Mouse (Mus musculus) erythroblast, embryonic 14.5 days (primary cell): ENCODE results near the gene Fcer1g. TPM values are rescaled to one million over a fixed set of nuclear protein-coding genes. Genes with fewer than 3 reads are reported as not detected.

ENCODE experiments used
- H3K27me3 ChIP-seq: 2 replicates; pipeline ENCODE4 v1.6.1; 2012; ENCODE audit warnings: inconsistent platforms; ENCODE audit not compliant: control insufficient read depth
- H3K36me3 ChIP-seq: 2 replicates; pipeline ENCODE4 v1.6.1; 2012; ENCODE audit warnings: mild to moderate bottlenecking, inconsistent platforms; ENCODE audit not compliant: control insufficient read depth
- H3K4me1 ChIP-seq: 2 replicates; pipeline ENCODE4 v1.6.1; 2012; ENCODE audit warnings: inconsistent platforms; ENCODE audit not compliant: control insufficient read depth
- H3K4me3 ChIP-seq: replicated peaks from 2 replicates; pipeline ENCODE3; 2012; ENCODE audit warnings: moderate library complexity, mild to moderate bottlenecking, inconsistent platforms
- H3K9me3 ChIP-seq: 2 replicates; pipeline ENCODE4 v1.6.1; 2012; ENCODE audit warnings: low read length, inconsistent platforms, mixed read lengths; ENCODE audit not compliant: control insufficient read depth
- GATA1 ChIP-seq: IDR thresholded peaks from 2 replicates; pipeline ENCODE4 v1.6.1; 2012; ENCODE audit warnings: low read length, inconsistent platforms, mixed read lengths
- TAL1 ChIP-seq: IDR thresholded peaks from 3 replicates; pipeline ENCODE4 v1.6.1; 2012; ENCODE audit warnings: low read length, inconsistent platforms, mixed read lengths
- polyA plus RNA-seq: library from polyadenylated mRNA; stranded (reverse); fragments of >175 nt; gene quantifications from 2 replicates; pipeline ENCODE4 v1.2.3, GENCODE M21; 2012

Fcer1g gene
- polyA plus RNA-seq, 1 experiment: 0.17 TPM

- Histone ChIP-seq H3K4me3 (no peak within 1 kb of the TSS), H3K9me3 (no peaks in the 10 kb centered on the region), H3K36me3 (peaks cover 8% of the 10 kb centered on the region), H3K4me1 (peaks cover 17% of the 10 kb centered on the region), H3K27me3 (0 out of 2 replicates have a peak, but pooled peaks cover 2% of the 10 kb centered on the region)
- no peak for TF ChIP-seq TAL1
- TF ChIP-seq GATA1: no peak
Measured at GRCm38 (mm10) chr1:171213801-171214496, 20.2 kb downstream of the Fcer1g start, which contains the start of gene Nr1i3. TSS of gene Nr1i3 (plus strand) at chr1:171213970.

DNA sequence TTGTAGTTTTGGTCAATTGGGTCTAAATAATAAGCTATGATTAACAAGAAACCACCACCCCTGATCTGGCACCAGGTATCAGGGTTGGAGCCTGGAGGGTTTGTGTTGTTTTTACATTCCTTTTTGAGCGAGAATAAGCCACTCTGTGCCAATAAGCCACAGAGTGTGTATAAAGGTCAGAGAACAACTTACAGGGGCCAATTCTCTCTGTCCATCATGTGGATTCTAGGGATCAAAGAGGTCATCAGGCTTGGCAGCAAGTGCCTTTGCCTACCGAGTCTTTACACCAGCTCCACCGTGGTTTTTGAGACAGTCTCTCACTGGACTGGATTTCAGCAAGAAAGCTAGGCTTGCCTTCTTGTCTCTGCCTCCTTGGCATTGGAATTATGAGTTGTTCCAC, 21.3 kb downstream of the Fcer1g start:
- peaks cover 3% of the 10 kb centered on the region for H3K36me3 ChIP-seq
- peaks cover 4% of the 10 kb centered on the region; the same call in 1 of the 2 replicates for H3K9me3 ChIP-seq
- TF ChIP-seq GATA1 (no peak), TAL1 (no peak)
- H3K4me1 ChIP-seq: peaks cover 17% of the 10 kb centered on the region
- no peak overlapping the region for H3K4me3 ChIP-seq
- 0 out of 2 replicates have a peak, but pooled peaks cover 2% of the 10 kb centered on the region for H3K27me3 ChIP-seq

DNA sequence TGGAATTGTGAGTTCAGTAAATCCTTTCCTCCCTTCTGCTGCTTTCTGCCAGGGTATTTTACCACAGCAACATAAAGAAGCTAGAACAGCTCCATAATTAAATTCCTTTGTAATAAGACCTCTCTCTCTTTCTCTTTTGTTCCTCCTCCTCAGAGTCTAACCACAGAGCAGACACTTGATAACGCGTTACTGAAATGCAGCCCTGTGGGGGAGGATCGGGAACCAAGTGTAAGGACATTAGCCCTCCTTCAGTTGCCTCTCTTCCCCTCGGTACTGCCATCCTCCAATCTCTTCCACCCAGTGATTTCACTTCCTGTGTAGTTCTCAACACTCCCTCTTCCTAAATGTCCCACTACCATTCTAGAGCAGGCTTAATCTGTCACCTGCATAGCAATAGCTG, 24.8 kb downstream of the Fcer1g start:
- Histone ChIP-seq H3K4me3 (no peak overlapping the region), H3K36me3 (no peaks in the 10 kb centered on the region), H3K4me1 (peaks cover 13% of the 10 kb centered on the region; the same call in 1 of the 2 replicates), H3K27me3 (0 out of 2 replicates have a peak, but pooled peaks cover 2% of the 10 kb centered on the region), H3K9me3 (peaks cover 4% of the 10 kb centered on the region; the same call in 1 of the 2 replicates)
- TF ChIP-seq TAL1 (no peak), GATA1 (no peak)

DNA sequence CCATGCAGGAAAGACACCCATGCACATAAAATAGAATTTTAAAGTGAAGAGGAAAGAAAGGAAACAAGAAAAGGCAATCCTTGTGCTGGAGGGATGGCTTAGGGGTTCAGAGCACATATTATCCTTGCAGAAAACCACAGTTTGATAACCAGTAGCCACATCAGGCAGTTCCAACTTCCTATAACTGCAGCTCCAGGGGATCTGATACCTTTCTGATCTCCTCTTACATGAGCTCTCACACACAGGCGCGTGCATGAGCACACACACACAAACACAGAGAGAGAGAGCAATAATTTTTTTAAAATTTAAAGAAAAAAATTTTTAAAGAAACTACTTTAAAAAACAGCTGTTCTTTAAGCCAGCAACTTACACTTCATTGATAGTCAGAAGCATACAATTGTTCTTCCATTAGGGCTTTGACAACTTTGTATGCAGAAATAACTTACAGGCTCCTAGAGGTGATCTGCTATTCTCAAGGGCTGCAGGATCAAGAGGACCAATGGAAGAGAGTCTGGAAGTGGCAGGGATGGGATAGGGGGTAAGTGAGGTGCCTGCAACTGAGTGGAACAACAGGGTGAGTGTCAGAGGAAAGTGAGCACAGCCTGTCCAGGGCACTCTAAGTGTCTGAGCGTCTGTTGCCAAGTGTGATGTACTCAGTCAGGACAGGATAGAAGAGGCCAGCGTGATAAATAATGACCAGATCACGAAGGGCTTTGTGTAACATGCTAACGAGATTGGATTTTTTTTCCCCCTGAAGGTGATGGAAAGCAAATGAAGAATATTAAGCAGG, 28.3 kb downstream of the Fcer1g start:
- TF ChIP-seq GATA1 (no peak), TAL1 (no peak)
- Histone ChIP-seq H3K36me3 (no peaks in the 10 kb centered on the region), H3K27me3 (no peaks in the 10 kb centered on the region), H3K4me3 (no peak overlapping the region), H3K9me3 (peaks cover 4% of the 10 kb centered on the region; the same call in 1 of the 2 replicates), H3K4me1 (peaks cover 13% of the 10 kb centered on the region; the same call in 1 of the 2 replicates)

- TF ChIP-seq TAL1 (no peak), GATA1 (no peak)
- no peaks in the 10 kb centered on the region for H3K27me3 ChIP-seq
- peaks cover 4% of the 10 kb centered on the region; the same call in 1 of the 2 replicates for H3K9me3 ChIP-seq
- no peaks in the 10 kb centered on the region for H3K36me3 ChIP-seq
- H3K4me3 ChIP-seq: no peak overlapping the region
- peaks cover 16% of the 10 kb centered on the region for H3K4me1 ChIP-seq
Measured at GRCm38 (mm10) chr1:171204249-171204644, 29.9 kb downstream of the Fcer1g start.

DNA sequence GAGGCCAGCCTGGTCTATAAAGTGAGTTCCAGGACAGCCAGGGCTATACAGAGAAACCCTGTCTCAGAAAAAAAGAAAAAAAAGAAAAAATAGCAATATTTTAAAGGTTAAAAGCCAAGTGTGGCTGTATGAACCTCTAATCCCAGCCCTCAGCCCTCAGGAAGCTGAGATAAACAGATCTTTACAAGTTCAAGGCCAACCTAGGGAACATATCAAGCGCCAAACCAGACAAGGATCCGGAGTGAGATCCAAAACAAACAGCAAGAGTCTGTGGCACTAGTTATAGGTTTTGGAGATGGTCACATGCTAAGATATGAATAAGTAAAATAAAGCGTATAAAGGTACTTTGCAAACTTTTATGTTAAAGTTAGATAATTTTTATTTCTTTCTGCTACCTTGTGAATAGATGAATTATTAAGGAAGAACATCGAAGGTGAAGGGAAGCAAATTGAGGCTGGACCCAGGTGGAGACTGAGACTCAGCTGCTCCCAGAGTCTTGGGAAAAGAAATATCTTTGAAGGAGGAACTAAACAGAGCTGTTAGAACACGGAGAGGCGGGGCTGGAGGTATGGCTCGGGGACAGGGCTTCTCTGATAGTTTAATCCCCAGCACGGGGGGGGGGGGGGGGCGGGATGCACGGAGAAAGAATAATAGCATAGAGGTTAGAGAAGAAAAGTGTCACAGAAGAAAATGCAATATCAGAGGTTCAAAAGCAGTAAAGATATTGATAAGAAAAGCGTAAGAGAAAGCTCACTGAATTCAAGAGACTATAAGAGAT, 30.5 kb downstream of the Fcer1g start:
- H3K4me3 ChIP-seq: no peak overlapping the region
- peaks cover 4% of the 10 kb centered on the region; the same call in 1 of the 2 replicates for H3K9me3 ChIP-seq
- H3K27me3 ChIP-seq: no peaks in the 10 kb centered on the region; the same call in 1 of the 2 replicates
- H3K36me3 ChIP-seq: no peaks in the 10 kb centered on the region
- H3K4me1 ChIP-seq: peaks cover 16% of the 10 kb centered on the region
- TF ChIP-seq GATA1 (no peak), TAL1 (no peak)

DNA sequence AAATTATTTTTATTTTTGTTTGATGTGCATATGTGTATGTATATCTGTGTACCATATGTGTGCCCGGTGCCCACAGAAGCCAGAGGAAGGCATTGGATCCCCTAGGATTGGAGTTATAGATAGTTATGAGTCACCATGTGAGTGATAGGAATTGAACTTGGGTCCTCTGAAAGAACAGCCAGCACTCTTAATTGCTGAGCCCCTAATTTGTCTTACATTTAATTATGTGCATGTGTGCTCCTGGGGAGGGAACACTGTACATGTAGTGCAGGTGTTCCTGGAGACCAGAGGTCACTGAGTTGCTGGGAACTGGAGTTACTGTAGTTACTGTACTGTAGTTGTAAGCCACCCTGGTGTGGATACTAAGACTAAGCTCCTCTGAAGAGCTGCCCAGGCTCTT, 33.4 kb downstream of the Fcer1g start:
- TF ChIP-seq GATA1: no peak
- Histone ChIP-seq H3K36me3 (no peaks in the 10 kb centered on the region), H3K9me3 (no peaks in the 10 kb centered on the region), H3K27me3 (peaks cover 26% of the 10 kb centered on the region), H3K4me3 (no peak overlapping the region), H3K4me1 (peaks cover 9% of the 10 kb centered on the region)

GRCm38 (mm10) chr1:171199532-171199931, 34.6 kb downstream of the Fcer1g start:
- Histone ChIP-seq H3K4me1 (peaks cover 3% of the 10 kb centered on the region), H3K36me3 (no peaks in the 10 kb centered on the region), H3K9me3 (no peaks in the 10 kb centered on the region), H3K27me3 (peaks cover 38% of the 10 kb centered on the region), H3K4me3 (no peak overlapping the region)
- TF ChIP-seq TAL1: no peak
- TF ChIP-seq GATA1: no peak

DNA sequence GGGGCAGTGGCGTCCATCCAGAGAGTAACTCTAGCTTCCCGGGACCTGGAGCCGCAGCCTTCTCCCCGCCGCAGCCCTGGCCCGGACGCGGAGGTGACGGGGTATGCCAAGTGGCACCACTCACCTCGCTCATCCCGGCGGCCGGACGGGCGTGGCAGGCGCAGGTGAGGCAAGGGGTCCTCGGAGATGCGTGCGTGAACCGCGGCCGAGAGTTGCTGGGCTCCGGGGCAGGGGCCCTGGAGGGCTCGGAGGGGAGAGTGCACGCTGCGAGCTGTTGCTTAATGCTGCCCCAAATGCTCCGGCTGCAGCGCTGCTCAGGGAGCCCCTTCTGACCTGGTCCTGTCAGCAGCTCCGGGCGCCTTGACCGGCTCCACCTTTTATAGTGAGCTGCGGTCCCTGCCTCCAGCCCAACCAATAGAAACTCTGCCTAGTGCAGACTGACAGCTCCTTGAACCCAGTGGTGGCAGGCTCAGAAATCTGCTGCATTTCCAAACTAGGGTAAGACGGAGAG, 38.2 kb downstream of the Fcer1g start, which contains the start of gene Pcp4l1:
Gene Pcp4l1 (minus strand): TSS at position 382 of the 511 bp plus-strand sequence.
- peak within 1 kb of the TSS; percentile 25 for H3K4me3 ChIP-seq
- TF ChIP-seq TAL1 (no peak), GATA1 (no peak)
- H3K27me3 ChIP-seq: peaks cover 74% of the 10 kb centered on the region
- no peaks in the 10 kb centered on the region for H3K36me3 ChIP-seq
- H3K9me3 ChIP-seq: no peaks in the 10 kb centered on the region
- peaks cover 3% of the 10 kb centered on the region for H3K4me1 ChIP-seq
